Mouse (Mus musculus) T-cell, adult 2 months (primary cell): Measurements from ENCODE around the gene Spag16.

Source experiments
- DNase-seq: peaks from one replicate; pipeline ENCODE4 v3.0.0; 2022; ENCODE audit warnings: low spot score

Spag16 gene

GRCm38 (mm10) chr1:70082208-70082878, 255.6 kb downstream of the Spag16 start:
- DNase-seq: no peak

- DNase-seq: no peak
Measured at GRCm38 (mm10) chr1:70104683-70105082, 277.9 kb downstream of the Spag16 start.

GRCm38 (mm10) chr1:70116212-70116982, 289.6 kb downstream of the Spag16 start:
- no peak for DNase-seq

- no peak for DNase-seq
Measured at GRCm38 (mm10) chr1:70128035-70128434, 301.3 kb downstream of the Spag16 start.

GRCm38 (mm10) chr1:70135547-70135946, 308.8 kb downstream of the Spag16 start:
- no peak for DNase-seq

GRCm38 (mm10) chr1:70165343-70166158, 338.8 kb downstream of the Spag16 start:
- DNase-seq: no peak

- DNase-seq: no peak
Measured at GRCm38 (mm10) chr1:70180123-70180741, 353.5 kb downstream of the Spag16 start.

- no peak for DNase-seq
Measured at GRCm38 (mm10) chr1:70264815-70265214, 438.0 kb downstream of the Spag16 start.

- no peak for DNase-seq
Measured at GRCm38 (mm10) chr1:70265920-70266505, 439.2 kb downstream of the Spag16 start.

GRCm38 (mm10) chr1:70270139-70270538, 443.4 kb downstream of the Spag16 start:
- DNase-seq: no peak

- DNase-seq: no peak
Measured at GRCm38 (mm10) chr1:70272753-70273152, 446.0 kb downstream of the Spag16 start.

- no peak for DNase-seq
Measured at GRCm38 (mm10) chr1:70279296-70279695, 452.5 kb downstream of the Spag16 start.

- no peak for DNase-seq
Measured at GRCm38 (mm10) chr1:70283388-70283787, 456.6 kb downstream of the Spag16 start.

GRCm38 (mm10) chr1:70284140-70284539, 457.4 kb downstream of the Spag16 start:
- no peak for DNase-seq

- no peak for DNase-seq
Measured at GRCm38 (mm10) chr1:70316128-70316765, 489.5 kb downstream of the Spag16 start.

- DNase-seq: no peak
Measured at GRCm38 (mm10) chr1:70320951-70321350, 494.2 kb downstream of the Spag16 start.

- no peak for DNase-seq
Measured at GRCm38 (mm10) chr1:70346179-70346578, 519.4 kb downstream of the Spag16 start.

- no peak for DNase-seq
Measured at GRCm38 (mm10) chr1:70351371-70351770, 524.6 kb downstream of the Spag16 start.

- no peak for DNase-seq
Measured at GRCm38 (mm10) chr1:70354014-70354413, 527.2 kb downstream of the Spag16 start.

GRCm38 (mm10) chr1:70371721-70372120, 545.0 kb downstream of the Spag16 start:
- DNase-seq: no peak

- no peak for DNase-seq
Measured at GRCm38 (mm10) chr1:70380096-70380495, 553.3 kb downstream of the Spag16 start.
